Mouse (Mus musculus) retina, embryonic 14.5 days (tissue): Measurements from ENCODE around the gene Mras.

ENCODE experiments used
- DNase-seq: peaks from one replicate; pipeline ENCODE4 v3.0.0-alpha.2; 2015; ENCODE audit warnings: low spot score

Gene Mras

DNA sequence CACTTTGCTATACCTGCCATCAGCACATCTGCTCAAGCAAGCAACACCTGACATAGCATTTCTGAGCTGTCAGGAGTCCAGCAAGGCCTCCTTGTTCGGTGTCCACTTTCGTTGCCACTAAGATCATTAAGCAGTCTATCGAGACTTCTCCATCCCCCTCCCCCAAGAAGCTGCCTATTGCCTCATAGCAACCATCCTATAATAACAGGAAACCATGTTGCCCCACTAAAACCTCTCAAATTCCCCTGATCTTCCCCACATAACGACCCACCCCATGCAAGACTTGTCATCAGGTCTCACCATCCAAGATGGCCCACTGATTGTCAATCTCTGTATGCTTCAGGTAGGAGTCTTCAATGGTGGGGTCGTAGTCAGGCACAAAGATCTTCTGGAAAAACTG lies 26.1 kb downstream of the Mras start:
- DNase-seq, result no peak

DNA sequence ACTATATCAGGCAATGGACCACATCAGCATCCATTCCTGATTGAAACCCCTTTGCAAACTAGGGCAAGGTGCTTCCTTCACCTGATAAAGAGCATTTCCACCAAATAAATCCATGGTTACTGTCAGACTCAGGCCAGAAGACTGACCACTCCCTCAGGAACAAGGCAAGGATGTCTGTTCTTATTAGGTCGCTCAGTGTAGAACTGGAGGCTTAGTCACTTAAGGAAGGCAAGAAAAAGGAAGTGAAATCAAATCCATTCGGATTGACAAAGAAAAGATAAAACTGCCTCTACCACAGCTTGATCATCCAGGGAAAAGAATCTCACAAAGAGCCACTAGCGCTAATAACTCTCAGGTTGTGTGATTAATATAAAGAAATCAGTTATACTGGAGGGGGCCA lies 27.9 kb downstream of the Mras start:
- no peak for DNase-seq

DNA sequence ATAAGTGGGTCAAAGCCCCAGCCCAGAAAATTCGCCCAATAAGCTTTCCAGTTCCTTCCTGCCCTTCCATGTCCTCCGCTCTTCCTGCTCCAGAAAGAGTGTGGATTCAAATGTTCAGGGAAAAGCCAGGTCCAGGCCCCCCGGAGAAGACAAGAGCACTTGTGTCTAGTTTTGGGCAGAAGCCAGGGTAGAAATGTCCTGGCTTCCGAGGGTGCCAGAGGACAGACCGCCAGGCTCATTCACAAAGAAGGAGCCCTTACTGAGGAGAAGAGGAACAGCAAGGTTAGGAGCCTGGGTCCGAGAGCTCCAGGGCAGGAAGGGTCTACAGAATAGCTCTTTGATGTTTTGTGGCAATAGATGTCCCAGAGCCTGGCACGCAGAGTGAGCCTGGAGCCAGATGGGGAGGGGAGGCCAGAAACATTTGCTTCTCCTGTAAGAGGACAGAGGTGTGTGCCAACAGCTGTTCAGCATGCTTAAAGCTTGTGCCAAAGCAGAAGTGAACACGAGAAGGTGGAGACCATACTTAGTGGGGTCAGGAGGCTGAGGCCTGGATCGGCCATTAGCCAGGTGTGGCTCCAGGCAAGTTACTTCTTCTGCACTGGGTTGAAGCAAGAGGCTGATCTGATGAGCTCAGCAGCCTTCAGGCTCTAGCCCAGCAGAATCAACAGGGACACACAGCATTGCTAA lies 35.8 kb downstream of the Mras start:
- DNase-seq, result no peak

DNA sequence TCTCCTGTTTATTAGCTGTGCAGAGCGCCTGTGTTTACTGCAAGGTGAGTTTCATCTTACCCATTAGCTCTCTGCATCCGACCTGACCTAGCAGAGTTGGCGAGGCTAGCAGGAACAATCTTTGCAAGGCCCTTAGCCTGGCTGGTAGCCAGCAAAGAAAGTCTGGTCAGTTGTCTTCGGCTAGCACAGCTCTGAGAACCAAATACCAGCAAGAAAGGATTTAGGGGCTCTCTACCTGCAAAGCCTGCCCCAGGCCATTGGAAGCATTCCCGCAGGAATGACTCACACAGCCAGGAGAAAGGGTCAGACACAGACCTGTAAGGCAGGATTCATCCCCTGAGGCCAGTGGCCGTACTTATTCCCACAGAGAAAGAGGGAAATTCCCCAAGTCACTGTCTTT lies 36.4 kb downstream of the Mras start:
- no peak for DNase-seq

DNA sequence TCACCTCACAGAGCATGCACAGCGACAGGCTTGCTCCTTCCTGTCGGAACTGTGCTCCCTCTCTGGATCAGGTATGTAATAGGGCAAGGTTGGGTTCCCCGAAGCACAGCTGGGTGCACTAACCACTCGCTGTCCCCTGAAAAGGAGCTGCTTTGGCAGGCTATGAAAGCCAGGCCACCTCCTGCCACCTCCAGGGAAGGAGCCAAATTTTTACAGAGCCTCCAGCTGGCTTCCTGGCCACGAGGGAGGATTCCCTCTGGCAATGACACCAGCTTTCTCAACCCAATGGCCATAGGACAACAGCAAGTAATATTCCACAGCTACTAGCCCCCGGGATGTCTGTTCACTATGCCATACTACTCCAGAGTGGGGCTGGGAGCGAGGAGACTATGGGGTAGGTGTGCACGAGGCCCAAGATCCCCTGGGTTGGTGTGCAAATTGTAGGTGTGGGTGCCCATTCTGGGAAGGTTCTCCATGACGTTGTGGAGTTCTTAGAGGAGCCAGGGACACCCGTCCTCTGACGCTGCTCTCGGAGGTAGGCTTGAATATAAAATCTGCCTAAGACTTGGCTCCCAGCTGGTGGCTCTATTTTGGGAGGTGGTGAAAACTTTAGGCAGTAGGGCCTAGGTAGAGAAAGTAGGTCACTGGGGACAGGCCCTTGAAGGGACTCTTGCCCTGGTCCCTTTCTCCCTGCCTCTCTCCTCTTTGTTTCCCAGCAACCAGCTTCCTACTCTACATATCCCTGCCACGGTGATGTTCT lies 39.9 kb downstream of the Mras start:
- DNase-seq, result no peak

DNA sequence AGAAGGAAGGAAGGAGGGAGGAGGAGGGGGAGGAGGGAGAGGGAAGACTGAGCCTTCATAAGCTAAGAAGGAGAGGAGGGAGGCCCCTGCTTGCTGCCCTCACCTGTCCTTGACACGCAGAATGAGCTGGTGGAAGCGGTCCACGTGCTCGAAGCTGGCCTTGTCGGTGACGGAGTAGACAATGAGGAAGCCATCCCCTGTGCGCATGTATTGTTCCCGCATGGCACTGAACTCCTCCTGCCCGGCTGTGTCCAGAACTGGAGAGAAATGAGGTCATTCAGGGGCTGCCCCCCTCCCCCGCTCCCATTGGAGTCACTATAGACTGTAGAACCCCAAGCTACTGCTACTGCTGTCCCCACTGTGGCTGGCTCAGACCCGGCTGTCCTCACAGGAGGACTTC lies 42.8 kb downstream of the Mras start:
- peak; percentile 53 for DNase-seq

DNA sequence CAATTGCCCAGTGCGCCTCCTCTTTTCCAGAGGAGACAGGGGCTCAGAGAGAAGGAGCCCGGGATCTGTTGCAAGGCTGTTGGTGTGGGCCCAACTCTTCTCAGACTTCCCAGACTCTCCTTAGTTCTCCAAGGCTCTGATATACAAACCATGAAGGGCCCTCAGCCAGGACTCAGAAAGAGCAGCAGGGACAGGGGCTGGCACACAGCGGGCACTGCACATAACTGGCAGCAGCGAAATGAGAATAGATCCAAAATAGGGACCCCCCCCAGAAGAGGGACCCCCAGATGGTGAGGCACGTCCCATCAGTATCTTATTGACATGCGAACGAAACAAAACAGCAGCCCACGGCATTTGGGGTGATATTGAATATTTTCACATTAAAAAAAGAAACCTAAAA lies 44.0 kb downstream of the Mras start:
- no peak for DNase-seq

DNA sequence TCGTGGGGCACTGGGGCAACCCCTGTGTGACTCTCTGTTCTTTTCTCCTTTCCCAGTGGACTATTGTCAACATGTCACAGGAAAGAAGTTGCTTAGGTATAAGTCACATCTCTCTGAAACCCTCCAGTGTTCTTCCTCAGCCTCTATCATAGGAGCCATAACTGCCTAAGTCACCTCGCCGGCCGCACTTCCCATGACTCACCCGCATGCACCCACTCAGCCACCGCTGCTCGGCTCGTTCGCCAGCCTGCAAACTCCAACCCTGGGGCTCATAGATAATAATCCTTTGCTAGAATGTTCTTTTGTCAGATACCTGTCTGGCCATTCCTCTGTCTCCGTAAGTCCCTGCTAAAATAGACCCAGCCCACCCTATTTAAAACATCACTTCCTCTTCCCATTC lies 45.6 kb downstream of the Mras start:
- DNase-seq, result no peak

DNA sequence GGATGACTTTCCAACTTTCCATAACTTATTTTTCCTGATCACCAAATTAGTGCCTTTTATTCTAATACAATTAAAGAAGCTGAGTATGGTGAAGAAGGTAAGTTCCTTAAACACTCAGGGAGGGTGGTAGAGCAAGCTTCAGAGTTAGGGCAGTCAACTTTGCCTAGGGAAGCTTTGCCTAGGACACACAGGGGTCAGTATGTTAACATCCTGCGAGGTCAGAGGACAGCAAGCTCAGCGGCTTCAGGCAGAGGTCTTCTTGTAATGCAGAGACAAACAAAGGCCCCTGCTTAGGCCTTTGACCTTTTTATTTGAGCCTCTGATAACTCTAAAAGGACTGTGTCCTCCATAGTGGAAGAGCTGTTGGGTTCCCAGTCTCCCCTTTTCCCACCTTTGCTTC lies 46.5 kb downstream of the Mras start:
- no peak for DNase-seq

DNA sequence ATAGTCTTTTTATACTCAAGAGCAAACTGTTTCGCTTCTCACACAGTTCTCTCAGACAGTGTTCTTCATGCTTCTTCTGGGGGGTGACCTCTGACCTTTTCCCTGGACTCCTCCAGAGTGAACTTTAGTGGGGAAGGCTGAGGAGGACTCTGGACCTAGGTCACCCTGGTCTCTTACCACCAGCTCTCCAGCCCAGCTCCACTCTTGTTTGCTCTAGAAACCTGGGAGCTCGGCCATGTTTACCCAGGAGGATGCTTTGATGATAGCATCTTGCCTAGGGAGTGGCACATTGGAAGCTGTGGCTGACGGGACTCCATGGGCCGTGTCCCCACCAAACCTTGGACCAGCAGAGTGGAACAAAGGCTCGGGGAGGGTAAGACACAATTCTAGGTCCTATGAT lies 47.0 kb downstream of the Mras start:
- DNase-seq, result no peak

DNA sequence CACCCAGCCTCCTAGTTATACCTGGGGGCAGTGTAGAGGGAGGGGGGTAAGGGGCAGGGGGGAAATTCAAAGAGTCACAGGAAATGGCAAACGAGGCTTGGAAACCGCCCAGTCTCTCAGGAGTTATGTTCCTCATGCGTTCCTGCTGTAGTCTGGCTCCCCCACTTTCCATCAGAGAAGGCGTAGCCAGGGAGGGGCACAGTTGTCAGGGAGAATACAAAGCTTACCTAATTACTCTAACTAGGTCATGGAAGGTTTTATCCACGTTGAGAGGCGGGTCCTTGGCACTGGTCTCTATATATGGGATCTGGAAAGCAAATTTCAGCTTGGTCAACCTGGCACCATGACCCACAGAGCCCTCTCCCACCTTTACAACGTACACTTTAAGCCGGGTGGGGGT lies 47.7 kb downstream of the Mras start:
- DNase-seq, result no peak

DNA sequence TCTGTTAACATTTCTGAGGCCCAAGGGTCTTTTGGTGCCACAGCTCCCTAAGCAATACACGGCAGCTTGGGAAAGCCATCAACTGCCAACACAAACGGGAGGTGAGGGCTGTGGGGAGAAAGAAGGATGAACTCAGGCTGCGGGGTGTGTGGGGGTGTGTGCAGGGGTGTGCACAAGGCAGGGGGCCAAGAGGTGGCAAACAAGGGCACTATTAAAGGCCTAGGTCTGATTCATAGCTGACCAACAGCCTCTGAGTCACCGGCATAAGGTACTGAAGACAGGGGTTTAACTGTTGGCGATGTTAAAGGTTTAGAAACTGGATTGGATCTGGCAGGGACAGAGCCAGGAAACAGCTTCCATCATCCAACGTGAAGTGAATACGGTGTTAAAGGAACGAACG lies 48.3 kb downstream of the Mras start:
- no peak for DNase-seq

DNA sequence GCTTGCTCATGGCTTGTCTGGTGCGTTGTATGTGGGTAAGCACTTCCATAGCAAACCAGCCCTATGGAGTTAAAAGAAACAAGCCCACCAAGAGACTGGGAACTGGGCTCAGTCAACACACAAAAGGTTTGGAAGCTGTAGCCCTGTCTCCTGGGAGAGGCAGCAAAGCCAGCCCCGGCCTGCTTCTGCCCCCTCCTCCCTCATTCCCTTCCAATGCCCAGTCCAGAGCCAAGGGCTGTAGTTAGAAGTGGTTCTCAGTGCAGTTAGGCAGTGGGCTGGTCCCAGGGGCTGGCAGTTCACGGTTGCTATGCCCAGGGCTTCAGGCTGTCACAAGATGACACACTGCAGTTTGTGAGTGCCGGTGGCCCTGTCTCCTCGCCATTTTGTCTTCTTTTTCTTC lies 49.1 kb downstream of the Mras start:
- DNase-seq, result no peak

DNA sequence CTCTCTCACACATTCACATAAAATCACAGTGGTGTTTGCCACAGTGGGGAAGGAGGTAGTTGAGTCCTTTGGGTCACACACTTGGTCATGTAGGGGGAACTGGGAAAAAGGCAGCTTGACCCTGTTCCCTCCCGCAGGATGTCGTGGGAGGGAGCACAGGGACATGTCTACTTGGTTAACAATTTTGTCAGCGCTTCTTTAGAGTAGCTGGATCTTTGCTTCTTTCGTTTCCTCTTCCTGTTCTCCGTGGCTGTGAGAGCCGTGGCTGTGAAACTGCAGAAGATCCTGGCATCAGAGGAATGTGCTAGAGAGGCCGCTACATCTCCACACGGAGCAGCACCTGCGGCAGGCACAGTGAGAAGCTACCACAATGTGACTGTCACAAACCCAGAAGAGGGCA lies 54.6 kb downstream of the Mras start:
- no peak for DNase-seq

DNA sequence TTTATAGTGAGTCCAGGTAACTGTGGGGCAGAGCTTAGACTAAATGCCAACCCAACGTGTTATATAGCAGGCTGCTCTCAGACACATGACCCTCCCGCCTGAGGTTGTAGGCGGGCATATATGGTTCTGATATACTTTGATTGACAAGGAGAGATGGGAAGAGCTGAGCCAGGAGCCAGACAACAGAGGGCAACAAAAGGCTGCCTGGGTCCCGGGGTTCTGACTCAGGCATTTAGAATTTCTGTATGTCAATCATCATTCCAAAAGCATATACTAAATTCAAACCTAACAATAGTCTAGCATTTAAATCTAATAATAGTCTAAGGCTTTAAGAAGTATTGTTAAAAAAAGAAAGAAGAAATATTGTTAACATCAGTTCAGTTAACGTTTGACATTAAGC lies 58.0 kb downstream of the Mras start:
- DNase-seq, result no peak

DNA sequence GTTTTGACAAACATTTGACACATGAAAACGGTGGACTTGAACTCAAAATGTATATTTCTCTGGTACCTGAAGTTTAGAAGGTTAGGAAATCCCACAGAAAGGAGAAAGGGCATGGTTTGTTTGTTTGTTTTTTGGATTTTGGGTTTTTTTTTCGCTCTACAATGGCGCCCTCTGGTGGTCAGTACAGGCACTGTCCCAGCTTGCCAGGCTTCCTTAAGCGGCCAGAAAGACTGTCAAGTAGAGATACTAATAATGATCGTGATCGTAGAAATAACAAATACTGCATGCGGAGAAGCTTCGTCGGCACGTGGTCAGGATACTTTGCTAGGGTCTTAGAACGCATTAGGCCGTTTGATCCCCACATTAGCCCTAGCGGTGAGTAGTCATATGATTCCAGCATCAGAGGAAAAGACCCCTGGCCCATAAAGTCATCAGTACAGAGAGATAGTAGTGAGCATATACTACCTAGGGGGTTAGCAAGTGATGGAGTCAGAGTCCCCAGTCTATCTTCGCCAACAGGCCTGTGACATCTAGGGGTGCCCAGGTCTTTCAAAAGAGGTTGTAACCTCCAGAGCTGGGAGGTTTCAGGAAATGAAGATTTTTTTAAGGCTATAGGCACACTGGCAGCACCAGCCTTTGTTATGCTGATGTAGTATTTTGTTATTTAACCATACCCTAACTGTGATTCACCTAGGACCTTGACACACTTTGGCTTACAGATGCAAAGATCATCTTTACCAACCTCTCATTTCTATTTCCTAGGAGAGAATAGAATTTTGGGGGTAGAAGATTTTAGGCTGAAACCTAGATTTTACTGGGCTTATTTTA lies 60.4 kb downstream of the Mras start:
- DNase-seq, result peak; percentile 72

DNA sequence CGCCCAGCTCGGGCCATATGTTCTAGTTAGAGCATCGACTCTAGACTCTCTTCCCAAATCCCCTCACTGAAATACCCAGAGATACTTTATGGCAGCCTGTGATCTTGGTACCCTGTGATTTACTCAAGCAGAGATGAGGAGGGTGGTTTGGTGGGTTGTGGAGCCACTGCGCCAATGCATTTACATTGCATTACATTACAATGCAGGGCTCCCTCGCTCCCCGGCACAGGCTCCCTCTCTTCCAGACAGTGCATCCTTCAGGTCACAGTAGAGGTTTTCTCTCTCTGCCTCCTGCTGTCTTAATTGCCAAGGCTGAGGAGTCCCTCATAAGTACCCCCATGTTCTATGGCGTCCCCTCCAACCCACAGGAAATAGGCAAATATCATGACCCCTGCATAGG lies 68.8 kb downstream of the Mras start:
- no peak for DNase-seq

DNA sequence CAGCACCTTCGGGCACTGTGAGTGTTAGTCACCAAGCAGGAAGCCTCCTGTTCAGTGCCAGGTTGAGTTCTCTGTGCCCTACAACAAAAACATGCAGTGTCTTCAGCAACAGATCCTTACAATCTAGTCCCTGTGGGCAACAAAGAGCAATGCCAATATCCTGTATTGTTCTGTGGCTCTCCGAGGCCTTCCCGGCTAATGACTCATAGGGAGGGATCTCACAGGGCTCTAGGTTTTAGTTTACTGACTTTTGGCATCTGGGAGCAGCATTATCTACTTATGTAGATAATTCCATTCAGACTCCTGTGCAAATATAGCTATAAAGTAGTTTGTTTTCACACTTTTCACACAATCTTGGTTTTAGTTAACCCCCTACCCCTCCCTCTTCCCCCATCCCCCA lies 71.3 kb downstream of the Mras start:
- DNase-seq, result no peak

DNA sequence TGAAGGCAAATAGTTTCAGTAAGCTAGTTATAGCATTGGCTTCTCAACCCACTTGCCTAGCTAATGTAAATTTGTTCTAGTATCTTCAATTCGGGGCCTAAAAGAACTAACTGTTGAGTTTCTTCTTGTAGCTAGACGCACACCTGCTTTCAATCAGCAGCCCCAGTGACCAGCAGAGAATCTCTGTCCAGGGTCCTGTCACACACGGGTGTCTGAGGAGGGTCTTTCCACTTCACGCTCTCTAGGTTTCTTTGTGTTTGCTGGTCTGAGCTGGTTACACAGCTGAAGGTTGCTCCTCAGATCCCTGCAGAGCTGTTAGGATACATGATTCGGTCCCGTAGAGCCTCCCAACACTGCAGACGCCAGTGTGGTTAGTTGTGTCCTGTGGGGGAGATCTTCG lies 74.1 kb downstream of the Mras start:
- DNase-seq, result no peak

DNA sequence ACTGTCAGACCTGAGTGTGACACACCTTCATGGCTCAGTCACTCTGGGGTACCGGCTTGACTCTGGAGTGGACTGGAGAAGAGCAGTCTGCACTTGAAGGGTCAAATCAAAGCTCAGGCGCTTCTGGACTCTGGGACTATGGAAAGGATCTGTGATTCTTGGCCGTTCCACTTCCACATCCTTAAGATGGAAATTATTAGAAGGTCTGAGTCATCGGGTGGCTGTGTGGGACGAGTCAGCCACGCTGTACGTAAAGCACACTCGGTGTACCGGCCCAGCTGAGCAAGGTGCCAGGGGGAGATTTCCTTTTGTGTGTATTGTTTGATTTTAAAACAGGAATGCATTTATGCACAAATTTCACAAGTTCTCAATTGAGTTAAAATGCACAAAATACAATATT lies 75.2 kb downstream of the Mras start:
- DNase-seq, result no peak

DNA sequence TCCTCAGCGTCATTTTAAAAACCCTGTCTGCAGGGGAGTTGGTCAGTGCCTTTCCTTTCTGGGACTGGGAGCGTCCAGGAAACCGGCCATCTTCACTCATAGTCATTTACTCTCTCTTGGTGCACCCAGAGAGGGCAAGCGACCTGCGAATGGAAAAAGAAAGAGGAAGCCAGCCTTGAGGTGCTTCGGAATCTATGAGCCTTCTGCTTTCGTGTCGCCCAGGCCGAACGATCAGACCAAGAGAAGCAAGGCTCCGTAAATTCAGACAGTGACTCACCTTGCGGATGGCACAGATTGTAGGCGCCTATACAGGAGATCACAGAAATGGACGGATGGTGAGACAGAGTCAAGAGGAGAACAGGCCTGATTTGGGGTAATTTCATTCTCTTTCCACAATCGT lies 78.2 kb downstream of the Mras start:
- DNase-seq, result no peak

DNA sequence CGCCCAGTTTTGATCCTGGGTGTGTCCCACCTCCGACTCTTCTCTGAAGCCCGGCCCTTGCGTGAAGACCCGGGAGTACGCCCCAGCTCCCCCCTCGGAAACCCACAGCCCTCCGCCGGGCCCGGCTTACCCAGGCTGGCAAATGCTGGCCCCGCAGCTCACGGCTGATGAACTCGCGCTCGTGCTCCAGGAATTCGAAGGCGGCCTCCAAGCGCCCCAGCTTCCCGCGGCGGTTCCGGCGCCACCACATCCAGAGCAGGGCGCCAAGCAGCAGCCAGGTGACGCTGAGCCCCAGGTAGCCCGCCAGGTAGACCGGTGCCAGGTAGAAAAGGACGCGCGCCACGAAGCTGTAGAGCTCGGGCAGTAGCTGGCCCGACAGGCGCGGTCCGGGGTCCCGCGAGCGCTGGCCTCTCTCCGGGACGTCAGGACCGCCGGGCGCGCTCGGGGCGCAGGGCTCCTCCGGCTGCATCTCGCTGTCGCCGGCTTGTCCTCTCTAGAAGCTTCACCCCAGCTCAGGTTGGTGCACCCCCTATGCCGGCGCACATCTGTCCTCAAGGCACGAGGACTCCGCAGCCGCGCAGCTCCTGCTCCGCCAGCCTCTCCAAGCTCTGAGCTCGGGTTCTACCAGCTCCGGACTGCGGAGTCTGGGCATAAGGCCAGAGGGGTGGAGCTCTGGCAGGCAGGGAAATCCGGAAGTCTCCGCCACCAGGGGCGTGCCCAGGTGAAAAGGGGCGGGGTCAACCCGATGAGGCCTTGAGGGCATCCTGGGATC lies 79.1 kb downstream of the Mras start, which contains the start of gene Esyt3:
Esyt3 (minus strand) TSS at position 637 of the 772 bp plus-strand sequence.
- peak; percentile 38 for DNase-seq
